Mouse (Mus musculus): ENCODE results near the gene Arhgap1. TPM values are rescaled to one million over a fixed set of nuclear protein-coding genes. Genes with fewer than 3 reads are reported as not detected.
A peak's percentile ranks its signal among the peaks of the same experiment; 100 is the strongest.

The Arhgap1 gene
- total RNA-seq, 2 experiments from 2014 or later, result 63.7 to 68.4 TPM

DNA sequence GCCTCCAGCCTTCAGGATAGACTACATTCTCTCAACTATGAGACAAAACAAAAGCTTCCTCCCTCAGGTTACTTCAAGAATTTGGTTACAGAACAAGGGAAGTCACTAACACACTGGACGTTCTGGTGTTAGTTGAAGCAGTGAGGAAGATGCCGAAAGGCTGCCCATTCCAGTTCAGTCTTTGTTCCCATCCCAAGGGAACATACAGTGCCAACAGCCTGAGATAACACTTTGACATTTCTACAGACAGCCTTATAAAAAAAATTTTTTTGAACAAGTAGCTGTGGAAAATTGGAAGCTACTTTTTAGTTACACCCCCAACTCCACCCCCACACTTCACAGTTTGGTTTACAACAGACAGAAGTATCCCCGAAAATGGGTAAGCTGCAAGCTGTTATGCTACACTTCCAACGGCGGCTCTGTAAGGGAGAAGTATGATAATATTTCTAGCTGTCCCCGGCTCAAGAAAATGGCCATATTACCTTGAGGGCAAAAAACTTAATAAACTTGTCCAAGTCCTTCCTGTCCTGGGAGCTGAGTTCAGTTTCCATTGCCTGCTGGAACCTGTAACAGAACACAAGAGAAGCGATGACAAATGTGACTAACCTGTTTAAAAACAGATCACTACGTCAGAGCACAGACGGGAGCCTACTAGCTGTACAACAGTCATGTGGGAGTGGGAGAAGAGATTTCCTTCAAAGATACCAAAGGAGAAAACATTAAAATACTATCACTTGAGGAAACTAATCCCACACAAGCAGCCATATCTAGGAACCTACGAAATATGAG is 46.0 kb downstream of the Arhgap1 start:
- peak in 1 of 2 experiments; percentile 35 for DNase-seq

DNA sequence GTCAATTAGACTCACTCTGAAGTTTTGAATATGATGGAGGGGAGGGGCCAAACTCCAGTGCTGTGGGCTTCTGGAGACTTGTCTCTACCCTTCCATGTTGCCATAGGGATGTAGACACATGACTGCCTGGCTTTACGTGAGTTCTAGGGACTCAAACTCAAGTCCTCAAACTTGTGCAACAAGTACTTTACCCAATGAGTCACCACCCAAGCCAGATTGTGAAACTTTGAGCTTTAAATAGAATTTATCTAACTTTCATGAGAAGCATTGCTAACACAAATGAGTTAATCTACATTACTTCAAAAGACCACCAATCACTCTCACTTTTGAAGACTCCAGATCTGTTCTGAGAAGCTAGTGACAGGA is 46.5 kb downstream of the Arhgap1 start:
- no peak for DNase-seq

DNA sequence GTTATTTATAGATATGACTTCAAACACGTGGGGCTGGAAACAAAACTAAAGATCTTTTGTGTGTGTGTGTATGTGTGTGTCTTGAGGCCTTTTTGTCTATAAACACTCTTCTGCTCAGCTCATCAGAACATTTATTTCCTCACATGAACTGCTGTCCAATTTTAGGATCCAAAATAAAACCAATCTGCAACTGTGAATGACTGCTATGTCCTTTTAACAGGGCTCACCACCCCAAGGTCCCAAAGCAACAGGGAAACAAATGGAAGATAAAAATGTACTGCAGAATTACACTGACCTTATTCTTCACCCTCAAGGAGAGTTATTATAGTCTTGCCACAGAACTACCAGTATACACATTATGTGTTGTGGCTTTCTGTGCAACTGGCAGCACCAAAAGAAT is 49.6 kb downstream of the Arhgap1 start:
- no peak for DNase-seq

DNA sequence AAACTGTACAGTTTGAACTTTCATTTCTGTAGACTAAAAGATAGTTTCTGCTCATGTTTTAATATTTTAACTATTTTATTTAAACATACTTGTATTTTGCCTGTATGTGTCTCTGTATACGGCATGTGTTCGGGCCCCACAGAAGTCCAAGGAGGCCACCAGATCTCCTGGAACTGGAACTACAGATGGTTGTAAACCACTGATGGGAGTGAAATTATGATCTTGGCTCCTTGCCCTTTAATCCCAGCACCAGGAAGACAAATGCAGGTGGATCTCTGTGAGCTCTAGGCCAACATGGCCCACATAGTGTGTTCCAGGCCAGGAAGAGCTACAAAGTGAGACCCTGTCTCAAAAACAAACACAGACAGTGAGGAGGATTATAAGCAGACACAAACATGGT is 51.7 kb downstream of the Arhgap1 start:
- DNase-seq, result no peak

DNA sequence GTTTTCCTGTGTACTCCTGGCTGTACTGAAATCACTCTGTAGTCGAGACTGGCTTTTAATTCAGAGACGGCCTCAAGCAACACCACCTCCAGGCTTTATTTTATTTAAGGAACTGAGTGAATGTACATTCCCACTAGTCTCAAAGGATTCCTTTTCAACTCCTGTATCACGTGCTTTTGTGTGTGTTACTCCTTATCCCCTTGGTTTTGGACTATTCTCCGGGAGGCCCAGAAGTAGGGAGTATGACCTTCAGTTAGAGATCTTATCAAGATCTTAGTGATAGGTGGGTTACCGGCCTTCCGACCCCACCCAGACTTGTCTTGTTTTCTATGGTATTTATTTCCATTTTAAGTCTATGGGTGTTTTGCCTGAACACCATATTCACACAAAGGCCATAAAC is 56.1 kb downstream of the Arhgap1 start:
- no peak for DNase-seq

DNA sequence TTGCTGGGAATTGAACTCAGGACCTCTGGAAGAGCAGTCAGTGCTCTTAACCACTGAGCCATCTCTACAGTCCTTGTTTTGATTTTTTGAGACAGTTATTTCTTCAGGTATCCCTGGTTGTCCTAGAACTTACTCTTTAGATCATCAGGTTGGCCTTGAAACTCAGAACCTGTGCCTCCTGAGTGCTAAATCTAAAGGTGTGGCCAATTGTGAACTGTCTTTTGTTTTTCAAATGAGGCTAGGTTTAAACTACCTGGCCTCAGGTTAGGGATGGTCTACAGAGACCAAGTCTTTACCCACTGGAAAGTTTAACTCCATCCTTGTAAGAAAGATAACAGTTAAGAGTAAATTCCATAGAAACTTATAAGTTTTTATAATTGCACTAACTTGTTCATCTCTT is 56.8 kb downstream of the Arhgap1 start:
- no peak for DNase-seq

DNA sequence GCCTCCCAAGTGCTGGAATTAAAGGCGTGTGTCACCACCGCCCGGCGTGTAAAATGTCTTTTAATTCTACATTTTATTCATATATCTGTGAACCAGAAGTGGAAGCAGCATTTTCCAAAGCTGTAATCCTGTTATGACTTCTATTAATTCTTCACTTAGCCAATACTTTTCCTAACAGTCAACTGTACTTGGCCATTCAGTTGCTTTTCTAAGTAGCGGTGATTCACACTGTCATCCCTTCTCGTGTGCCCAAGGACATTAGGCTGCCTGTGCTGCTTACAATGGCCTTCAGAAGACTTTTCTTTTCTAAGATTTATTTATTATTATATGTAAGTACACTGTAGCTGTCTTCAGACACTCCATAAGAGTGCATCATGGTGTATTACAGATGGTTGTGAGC is 58.7 kb downstream of the Arhgap1 start:
- peak; percentile 31 to 38 for DNase-seq

DNA sequence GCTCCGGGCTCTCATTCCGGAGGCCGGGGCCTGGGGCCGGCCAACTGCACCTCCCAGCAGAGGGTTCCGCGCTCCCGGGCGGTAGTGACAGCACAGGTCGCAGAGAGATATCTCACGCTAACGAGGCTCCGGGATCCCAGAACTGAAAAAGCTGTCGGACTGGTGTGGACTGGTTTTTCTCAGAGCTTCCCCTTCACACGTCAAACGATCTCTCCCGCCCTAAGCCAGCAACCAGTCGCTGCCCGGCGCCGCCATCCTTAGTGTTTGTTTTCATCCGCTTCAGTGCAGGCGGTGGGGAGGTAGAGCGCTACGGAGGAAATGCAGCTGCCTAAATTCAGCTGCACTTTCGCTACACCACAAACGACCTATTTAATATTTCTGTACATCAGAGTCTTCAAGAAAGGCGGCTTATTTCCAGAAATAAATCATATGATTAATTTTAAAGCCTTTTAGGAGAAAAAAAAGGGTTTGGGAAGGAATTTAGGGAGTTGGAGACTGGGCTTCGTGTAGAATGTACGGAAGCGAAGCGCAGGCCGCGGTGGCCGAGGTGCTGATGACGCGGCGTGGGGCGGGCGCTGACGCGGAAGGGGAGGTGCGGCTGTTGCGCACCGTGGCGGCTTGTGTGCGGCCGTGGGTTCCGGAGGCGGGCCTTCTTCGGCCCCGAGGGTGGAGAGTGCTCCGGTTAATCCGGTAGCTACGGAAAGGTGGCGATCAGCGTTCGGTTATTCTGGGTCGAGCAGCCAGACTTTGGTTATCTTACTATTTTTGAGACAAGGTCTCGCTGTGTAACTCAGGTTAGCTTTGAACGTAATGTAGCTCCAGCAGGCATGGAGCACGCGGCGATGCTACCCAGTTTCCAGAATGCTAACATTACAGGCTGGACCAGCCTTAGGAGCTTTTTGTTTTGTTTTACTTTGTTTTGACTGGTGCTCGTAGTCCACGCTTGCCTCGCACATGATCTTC is 60.9 kb downstream of the Arhgap1 start, which contains the start of the genes Atg13 and Harbi1:
Gene Atg13 (minus strand): TSS at position 305 of the 963 bp plus-strand sequence.
Gene Harbi1 (plus strand): TSS at position 581 of the 963 bp plus-strand sequence.
- DNase-seq, result peak; percentile 97

DNA sequence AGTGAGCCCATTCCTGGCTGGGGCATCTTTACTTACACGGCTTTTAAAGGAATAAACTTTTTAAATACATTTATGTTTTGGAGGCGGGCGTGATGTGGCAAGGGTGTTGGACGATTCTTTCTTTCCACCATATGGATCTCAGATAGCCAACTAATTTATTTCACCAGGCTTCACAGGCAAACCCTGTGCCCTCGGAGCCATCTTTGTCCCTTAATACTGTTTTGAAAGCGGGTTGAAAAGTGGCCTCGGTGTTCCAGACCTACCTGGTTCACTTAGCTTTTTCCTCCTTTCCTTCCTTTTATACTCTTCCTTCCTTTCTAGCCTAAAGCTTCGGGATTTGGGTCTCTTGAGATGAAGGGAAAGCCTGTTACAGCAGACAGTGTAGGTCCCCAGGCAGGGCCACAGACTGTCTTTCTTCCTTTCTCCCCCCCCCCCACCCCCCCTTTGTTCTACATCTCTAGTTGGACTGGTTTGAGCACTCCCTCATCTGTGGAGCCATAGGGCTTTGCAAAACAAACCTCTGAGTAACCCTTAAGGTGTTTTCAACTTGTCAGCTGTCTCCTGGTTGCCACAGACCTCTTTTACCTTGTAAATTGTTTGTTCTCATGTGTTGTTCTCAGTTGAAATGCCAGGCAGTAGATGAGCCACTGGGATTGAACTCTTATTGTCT is 61.7 kb downstream of the Arhgap1 start:
- DNase-seq, result no peak

DNA sequence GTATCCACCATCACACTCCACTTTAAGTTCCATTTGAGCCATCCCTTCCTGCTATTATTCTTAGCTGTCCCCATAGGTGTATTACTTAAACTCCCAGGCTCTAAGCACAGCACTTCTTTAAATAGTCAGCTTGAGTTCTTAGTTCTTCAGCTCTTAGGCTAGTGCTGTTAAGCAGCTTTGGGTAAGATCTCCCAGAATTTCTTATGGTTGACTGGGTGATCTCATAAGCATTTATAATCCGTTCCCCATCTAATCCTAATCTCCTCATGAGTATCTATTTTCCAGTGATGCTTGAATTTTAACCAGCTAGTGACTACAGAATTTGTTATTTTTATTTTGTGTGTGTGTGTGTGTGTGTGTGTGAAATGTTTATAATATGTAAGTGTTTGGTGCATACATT is 65.3 kb downstream of the Arhgap1 start:
- DNase-seq, result no peak

DNA sequence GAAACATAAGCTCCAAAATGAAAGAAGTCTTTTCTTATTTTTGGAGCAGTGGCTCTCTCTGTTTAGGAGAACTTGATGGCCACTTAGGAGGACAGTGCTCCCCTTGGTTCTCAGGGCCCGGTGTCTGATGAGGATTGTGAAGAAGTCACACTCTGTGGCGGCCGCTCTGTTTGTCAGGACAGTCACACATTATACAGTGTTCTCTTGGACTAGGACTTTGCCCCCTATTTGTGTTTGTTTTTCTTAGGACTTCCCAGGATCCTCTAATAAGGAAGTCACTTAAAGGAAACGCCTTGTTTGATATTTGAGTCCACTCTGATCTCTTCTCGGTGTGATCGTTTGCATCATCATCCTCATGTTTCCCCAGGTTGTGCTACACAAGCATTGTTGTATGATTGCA is 68.6 kb downstream of the Arhgap1 start:
- no peak for DNase-seq

Other genes starting within 250 kb of the Arhgap1 start
- gene 1110051M20Rik, start 205.2 kb upstream of the Arhgap1 start, total RNA-seq (2021), result 10 to 100 TPM; 19.3 TPM
- 1 to 10 TPM; 4.3 to 4.8 TPM for gene Lrp4, start 192.3 kb upstream of the Arhgap1 start, total RNA-seq (2021)
- 10 to 100 TPM; 46.8 to 47.7 TPM for gene Ckap5, start 123.1 kb upstream of the Arhgap1 start, total RNA-seq (2021)
- gene F2, start 13.4 kb upstream of the Arhgap1 start, total RNA-seq (2021), result 1 to 10 TPM in 1 of 2 experiments, under 1 TPM in 1; 0.20 to 1.1 TPM
- gene Zfp408, start 69 bp upstream of the Arhgap1 start, total RNA-seq (2021), result 10 to 100 TPM in 1 of 2 experiments, 1 to 10 TPM in 1; 9.7 to 11.6 TPM
- gene Atg13, start 60.7 kb downstream of the Arhgap1 start, total RNA-seq (2021), result 10 to 100 TPM; 47.8 to 82.8 TPM
- gene Harbi1, start 61.0 kb downstream of the Arhgap1 start, total RNA-seq (2021), result 10 to 100 TPM in 1 of 2 experiments, 1 to 10 TPM in 1; 9.0 to 14.9 TPM
- gene Ambra1, start 80.3 kb downstream of the Arhgap1 start, total RNA-seq (2021), result 10 to 100 TPM; 34.4 to 35.5 TPM